Mouse (Mus musculus): Measurements from ENCODE around the gene Mchr1.

DNA sequence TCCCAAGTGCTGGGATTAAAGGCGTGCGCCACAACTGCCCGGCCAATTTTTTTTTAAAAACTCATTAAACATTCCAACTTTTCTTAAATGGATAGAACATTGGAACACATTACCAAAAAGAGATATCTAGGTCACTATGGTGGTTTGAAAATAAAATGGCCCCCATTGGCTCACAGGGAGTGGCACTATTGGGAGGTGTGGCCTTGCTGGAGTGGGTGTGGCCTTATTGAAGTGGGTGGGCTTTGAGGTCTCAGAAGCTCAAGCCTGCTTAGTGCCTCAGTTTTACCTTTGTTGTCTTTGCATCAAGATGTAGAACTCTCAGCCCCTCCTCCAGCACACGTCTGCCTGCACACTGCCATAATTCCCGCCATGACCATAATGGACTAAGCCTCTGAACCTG lies 32.8 kb upstream of the Mchr1 start:
- TF ChIP-seq POLR2A (IDR thresholded peaks at IDR 0.05; ENCODE audit: control insufficient read depth, low read depth, low read length) (no peak), CTCF (IDR thresholded peaks at IDR 0.05; ENCODE audit: control insufficient read depth, insufficient read depth, insufficient replicate concordance, low read depth, low read length) (no peak)
